Mouse (Mus musculus) heart, embryonic 14.5 days (tissue): ENCODE data around the gene Art1. TPM values are rescaled to one million over a fixed set of nuclear protein-coding genes. Genes with fewer than 3 reads are reported as not detected.

Experiments
- ATAC-seq: fragments of 200-750 bp; cut with Nextera tagmentation; 2 replicates; pipeline ENCODE4 v1.8.0; 2017; ENCODE audit warnings: low read depth, moderate TSS enrichment; ENCODE audit not compliant: insufficient number of reproducible peaks, insufficient read depth, low FRiP score
- H3K27ac ChIP-seq, 2 experiments: fragments of 200-500 bp in 1 of 2; fragments of 300-500 bp in 1 of 2; sonication (generic) in 1 of 2; replicated peaks in 1 of 2; 2 replicates each; pipeline ENCODE4 v1.5.1; 2012 to 2014; ENCODE audit warnings: low read depth in 2 of 2, low read length in 2 of 2, control low read depth in 1 of 2, mild to moderate bottlenecking in 1 of 2, mixed read lengths in 1 of 2; ENCODE audit not compliant: control insufficient read depth in 1 of 2, insufficient read depth in 1 of 2
- H3K27me3 ChIP-seq: fragments of 300-500 bp; sonication (generic); 2 replicates; pipeline ENCODE4 v1.6.1; 2014; ENCODE audit warnings: mild to moderate bottlenecking, low read length, control low read depth; ENCODE audit not compliant: control insufficient read depth, insufficient read depth
- H3K36me3 ChIP-seq: fragments of 300-500 bp; sonication (generic); 2 replicates; pipeline ENCODE4 v1.6.1; 2014; ENCODE audit warnings: mild to moderate bottlenecking, control low read depth, low read length, mixed read lengths; ENCODE audit not compliant: control insufficient read depth, insufficient read depth
- H3K4me1 ChIP-seq, 2 experiments: fragments of 200-500 bp in 1 of 2; fragments of 300-500 bp in 1 of 2; sonication (generic) in 1 of 2; 2 replicates each; pipeline ENCODE4 v1.6.1; 2012 to 2014; ENCODE audit warnings: low read length in 2 of 2, control low read depth in 1 of 2, mixed read lengths in 1 of 2; ENCODE audit not compliant: control insufficient read depth in 2 of 2, insufficient read depth in 2 of 2
- H3K4me2 ChIP-seq: fragments of 300-500 bp; sonication (generic); 2 replicates; pipeline ENCODE4 v1.6.1; 2014; ENCODE audit warnings: mild to moderate bottlenecking, low read length
- H3K4me3 ChIP-seq, 2 experiments: fragments of 200-500 bp in 1 of 2; fragments of 300-500 bp in 1 of 2; sonication (generic) in 1 of 2; 2 replicates each; pipeline ENCODE4 v1.5.1; 2012 to 2014; ENCODE audit warnings: low read length in 2 of 2, mild to moderate bottlenecking in 2 of 2, control low read depth in 1 of 2, low read depth in 1 of 2, moderate library complexity in 1 of 2; ENCODE audit not compliant: control insufficient read depth in 1 of 2, insufficient read depth in 1 of 2
- H3K9ac ChIP-seq: fragments of 300-500 bp; sonication (generic); 2 replicates; pipeline ENCODE4 v1.6.1; 2014; ENCODE audit warnings: mild to moderate bottlenecking, low read length
- H3K9me3 ChIP-seq: fragments of 300-500 bp; sonication (generic); 2 replicates; pipeline ENCODE4 v1.6.1; 2016; ENCODE audit warnings: low read length, control low read depth; ENCODE audit not compliant: control insufficient read depth
- WGBS: fragments of 180-500 bp; shearing (Covaris S2); extraction: QIAGEN DNeasy Blood & Tissue Kit; methylation state at CpG from one replicate; pipeline ENCODE4 v1.1.7; 2014; 5-methylcytosine and 5-hydroxymethylcytosine counted together
- polyA plus RNA-seq: library from polyadenylated mRNA; unstranded; fragments of >200 nt; fragmentation: Nextera tagmentation; extraction: Ambion mirVana; gene quantifications from 2 replicates; pipeline ENCODE4 v1.2.1, GENCODE M21; 2014

Art1 gene
- polyA plus RNA-seq, 1 experiment from 2014 or later: 3.9 TPM

GRCm38 (mm10) chr7:102108206-102108605 lies 6.7 kb downstream of the Art1 start:
- H3K4me2 ChIP-seq: no peak overlapping the region
- H3K9ac ChIP-seq: no peak overlapping the region
- no peaks in the 10 kb centered on the region for H3K9me3 ChIP-seq
- H3K27me3 ChIP-seq: no peaks in the 10 kb centered on the region
- no peak overlapping the region for H3K4me3 ChIP-seq
- no peaks in the 10 kb centered on the region for H3K36me3 ChIP-seq
- 67% methylated on average over 1 of the region's 1 CpGs for WGBS
- no peak overlapping the region for H3K27ac ChIP-seq
- H3K4me1 ChIP-seq: peaks cover 10 to 11% of the 10 kb centered on the region in 2 experiments; a peak in 3 of 4 replicates
- ATAC-seq: no peak

DNA sequence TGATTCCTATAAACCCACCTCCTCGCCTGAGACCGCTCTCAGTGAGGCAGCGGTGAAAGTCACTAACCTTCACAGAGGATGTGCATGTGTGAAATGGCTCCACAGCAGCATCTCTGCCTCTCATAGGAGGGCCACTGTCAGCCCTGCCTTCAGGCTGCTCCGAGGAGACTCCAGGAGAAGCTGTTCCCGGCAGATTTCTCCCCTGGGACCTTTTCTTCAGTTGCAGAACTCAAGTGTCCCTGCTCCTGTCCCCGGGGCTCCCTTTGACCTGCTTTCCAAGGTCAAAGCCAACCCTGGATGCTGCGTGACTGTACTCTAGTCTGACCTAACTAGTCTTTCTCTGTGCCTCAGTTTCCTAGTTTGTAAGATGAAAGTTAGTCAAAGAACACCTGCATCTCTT lies 7.6 kb downstream of the Art1 start, which contains the start of gene Art5:
Gene Art5 (minus strand): TSS at position 319 of the 400 bp plus-strand sequence.
- H3K36me3 ChIP-seq: no peaks in the 10 kb centered on the region
- H3K9me3 ChIP-seq: no peaks in the 10 kb centered on the region
- WGBS: 66% methylated on average over 7 of the region's 7 CpGs
- no peak within 1 kb of the TSS for H3K4me2 ChIP-seq
- no peak within 1 kb of the TSS for H3K9ac ChIP-seq
- no peak for ATAC-seq
- no peaks in the 10 kb centered on the region for H3K27me3 ChIP-seq
- no peak within 1 kb of the TSS for H3K4me3 ChIP-seq
- peaks cover 9 to 10% of the 10 kb centered on the region in 2 experiments; a peak in 2 of 4 replicates for H3K4me1 ChIP-seq
- no peak within 1 kb of the TSS for H3K27ac ChIP-seq

GRCm38 (mm10) chr7:102109746-102110145 lies 8.2 kb downstream of the Art1 start:
- H3K36me3 ChIP-seq: no peaks in the 10 kb centered on the region
- no peak overlapping the region for H3K27ac ChIP-seq
- no peak overlapping the region for H3K4me2 ChIP-seq
- H3K9ac ChIP-seq: no peak overlapping the region
- ATAC-seq: no peak
- H3K4me1 ChIP-seq: peaks cover 9 to 10% of the 10 kb centered on the region in 2 experiments; a peak in 2 of 4 replicates
- WGBS: 83% methylated on average over 4 of the region's 4 CpGs
- H3K4me3 ChIP-seq: no peak overlapping the region
- no peaks in the 10 kb centered on the region for H3K27me3 ChIP-seq
- H3K9me3 ChIP-seq: no peaks in the 10 kb centered on the region

- H3K27ac ChIP-seq: no peak overlapping the region
These were observed 11.7 kb downstream of the Art1 start for GRCm38 (mm10) chr7:102113151-102113729.

DNA sequence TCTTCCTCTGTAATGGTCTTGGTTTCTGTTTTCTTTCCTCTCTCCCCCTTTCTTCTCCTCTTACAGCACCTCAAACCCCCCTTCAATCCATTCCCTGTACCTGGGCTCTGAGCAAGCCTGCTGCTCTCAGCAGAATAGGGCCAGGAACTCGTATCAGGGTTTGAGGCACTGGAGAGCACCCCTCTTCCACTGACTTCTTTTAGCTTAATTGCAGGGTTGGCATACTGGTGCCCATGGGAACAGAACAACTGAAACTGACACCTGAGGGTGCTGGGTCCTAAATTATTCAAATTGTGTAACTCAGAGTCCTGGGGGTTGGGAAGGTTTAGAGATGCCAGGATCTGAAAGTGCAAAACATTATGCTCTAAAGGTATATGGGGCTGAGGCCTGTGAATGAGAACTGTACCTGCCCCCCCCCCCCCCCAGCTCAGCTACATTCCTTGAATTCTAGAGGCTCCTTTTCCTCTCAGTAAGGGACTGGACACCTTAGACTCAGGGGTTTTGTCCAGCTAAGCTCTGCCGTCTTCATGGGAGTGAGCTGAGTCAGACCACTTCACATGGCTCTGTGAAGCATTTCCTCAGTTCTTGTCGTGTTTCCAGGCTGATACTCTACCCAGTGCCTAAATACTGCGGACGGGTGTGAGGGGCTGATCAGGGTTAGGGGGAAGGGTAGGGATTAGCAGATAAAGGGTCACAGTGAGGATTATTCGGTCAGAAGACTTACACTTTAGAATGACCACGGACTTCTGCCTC lies 15.2 kb downstream of the Art1 start, which contains the start of gene Chrna10:
Gene Chrna10 (minus strand): TSS at position 250 of the 753 bp plus-strand sequence.
- Histone ChIP-seq H3K4me1 (no peaks in the 10 kb centered on the region), H3K4me2 (no peak within 1 kb of the TSS), H3K36me3 (peaks cover 40% of the 10 kb centered on the region), H3K9ac (no peak within 1 kb of the TSS), H3K4me3 (no peak within 1 kb of the TSS), H3K27ac (no peak within 1 kb of the TSS), H3K9me3 (no peaks in the 10 kb centered on the region), H3K27me3 (no peaks in the 10 kb centered on the region)
- 25% methylated on average over 7 of the region's 7 CpGs for WGBS
- ATAC-seq: no peak

More at GRCm38 (mm10) chr7:102113151-102113729, 11.7 kb downstream of the Art1 start:
- no peaks in the 10 kb centered on the region for H3K4me1 ChIP-seq
- 69% methylated on average over 45 of the region's 45 CpGs for WGBS
- H3K4me3 ChIP-seq: no peak overlapping the region
- no peak overlapping the region for H3K4me2 ChIP-seq
- H3K9me3 ChIP-seq: no peaks in the 10 kb centered on the region
- ATAC-seq: no peak
- peaks cover 4% of the 10 kb centered on the region for H3K36me3 ChIP-seq
- H3K27me3 ChIP-seq: no peaks in the 10 kb centered on the region
- no peak overlapping the region for H3K9ac ChIP-seq

GRCm38 (mm10) chr7:102117382-102117781 lies 15.8 kb downstream of the Art1 start:
- no peaks in the 10 kb centered on the region for H3K27me3 ChIP-seq
- 63% methylated on average over 6 of the region's 6 CpGs for WGBS

DNA sequence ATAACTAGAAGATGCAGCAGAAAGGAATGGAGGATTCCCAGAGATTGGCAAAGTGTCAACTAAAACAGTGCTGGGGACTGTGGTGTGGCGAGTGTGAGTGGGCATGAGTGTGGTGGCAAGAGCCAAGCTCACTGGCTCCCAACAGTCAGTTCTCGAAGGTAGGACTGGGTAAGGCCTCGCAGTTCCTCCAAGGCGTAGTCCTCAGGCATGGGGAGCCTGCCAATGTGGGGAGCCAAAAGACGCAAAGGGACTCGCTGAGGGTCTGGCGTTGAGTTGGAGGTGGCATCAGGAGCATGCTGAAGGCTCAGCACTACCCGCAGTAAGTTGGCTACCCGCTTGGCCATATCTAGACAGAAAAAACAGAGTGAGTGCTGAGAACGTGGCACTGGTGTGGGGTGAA lies 18.8 kb downstream of the Art1 start:
- WGBS: 95% methylated on average over 10 of the region's 10 CpGs
- no peak overlapping the region for H3K4me3 ChIP-seq

More at GRCm38 (mm10) chr7:102117382-102117781, 15.8 kb downstream of the Art1 start:
- H3K27ac ChIP-seq: no peak overlapping the region
- peaks cover 46% of the 10 kb centered on the region for H3K36me3 ChIP-seq
- H3K4me3 ChIP-seq: no peak overlapping the region
- no peak overlapping the region for H3K4me2 ChIP-seq
- H3K9ac ChIP-seq: no peak overlapping the region
- no peaks in the 10 kb centered on the region for H3K9me3 ChIP-seq
- ATAC-seq: no peak
- no peaks in the 10 kb centered on the region for H3K4me1 ChIP-seq

More for the DNA sequence above, 18.8 kb downstream of the Art1 start:
- Histone ChIP-seq H3K4me1 (no peaks in the 10 kb centered on the region), H3K27ac (no peak overlapping the region), H3K4me2 (no peak overlapping the region), H3K36me3 (peaks cover 75% of the 10 kb centered on the region), H3K9me3 (no peaks in the 10 kb centered on the region), H3K27me3 (no peaks in the 10 kb centered on the region), H3K9ac (no peak overlapping the region)
- no peak for ATAC-seq
